Comparison of ENCODE assay signal across 8 mouse cellular contexts in the genomic region with DNA sequence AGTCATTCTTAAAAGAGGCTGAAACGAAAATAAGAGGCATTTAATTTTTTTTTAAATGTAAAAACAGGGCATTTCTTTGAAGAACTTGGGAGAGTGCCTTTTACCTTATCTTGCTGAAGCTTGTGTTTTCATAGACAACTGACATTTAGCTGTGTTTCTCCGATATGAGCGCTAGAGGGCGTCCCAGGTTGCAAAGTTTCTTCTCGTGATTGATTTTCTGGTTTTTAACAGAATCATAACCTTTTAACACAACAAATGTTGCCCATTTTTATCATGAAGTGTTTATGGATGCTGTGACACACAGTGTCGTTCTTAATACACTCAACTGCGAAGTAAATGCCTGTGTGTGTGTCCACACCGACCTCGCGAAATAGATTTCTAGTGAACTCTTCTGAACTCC. TPM values are rescaled to one million over a fixed set of nuclear protein-coding genes. Genes with fewer than 3 reads are reported as not detected.
DNase-seq lines count a peak whose midpoint lies in the region; ATAC-seq lines count a peak whose summit lies in the region.
"Had no signal": no experiment of that assay in that cellular context is flagged by ENCODE, and none has a peak within 500 bp of the region (broad histone marks: within the 10 kb centered on the region; RNA-seq: fewer than 3 reads in every experiment).

No protein-coding gene starts in this region.

- 20% methylated on average over 10 of the region's 10 CpGs for WGBS in liver, embryonic 11.5 days

- H3K9ac ChIP-seq in liver, embryonic 11.5 days (ENCODE audit: low read depth, low read length) = no peak overlapping the region
- H3K9ac ChIP-seq: lung, embryonic 15.5 days had no signal

- no peaks in the 10 kb centered on the region for H3K9me3 ChIP-seq in liver, embryonic 11.5 days (ENCODE audit: control insufficient read depth, low read length)
- H3K9me3 ChIP-seq: lung, embryonic 15.5 days had no signal

- no peak overlapping the region for H3K4me2 ChIP-seq in liver, embryonic 11.5 days
- H3K4me2 ChIP-seq: lung, embryonic 15.5 days had no signal

- intact Hi-C loops in heart, postnatal 10 days (cut with DNase I) = loop anchor here (2.0 kb wide), 1 partner anchor 289 kb away; no protein-coding TSS in a partner anchor

- peak; percentile 43 for DNase-seq in liver
- DNase-seq in liver, embryonic 11.5 days (ENCODE audit: low spot score) = no peak
- peak; percentile 25 for DNase-seq in ES-CJ7 (ENCODE audit: low read depth, low spot score)
- DNase-seq in heart, postnatal 10 days = peak; percentile 9 to 32
- DNase-seq in ovary, postnatal 14 days (ENCODE audit: low spot score) = no peak

- no peaks in the 10 kb centered on the region for H3K36me3 ChIP-seq in liver, embryonic 11.5 days (ENCODE audit: control insufficient read depth, insufficient read depth, low read length)
- H3K36me3 ChIP-seq: lung, embryonic 15.5 days had no signal

- no peak overlapping the region for H3K27ac ChIP-seq in liver, embryonic 11.5 days (ENCODE audit: low read depth, low read length)
- H3K27ac ChIP-seq: lung, embryonic 15.5 days had no signal

- no peaks in the 10 kb centered on the region for H3K4me1 ChIP-seq in liver, embryonic 11.5 days (replicated peaks; ENCODE audit: control insufficient read depth, insufficient read depth, low read length)
- H3K4me1 ChIP-seq: lung, embryonic 15.5 days had no signal

- ATAC-seq in liver, embryonic 11.5 days (replicated peaks; ENCODE audit: low FRiP score) = no peak
- peak; percentile 68 for ATAC-seq in activated CD4-positive, CD25-positive, alpha-beta regulatory T cell, adult 4 months
- ATAC-seq in megakaryocyte, adult 5-6 weeks (ENCODE audit: poor library complexity, severe bottlenecking) = peak; percentile 69; the same call in 1 of the 2 replicates

- H3K27me3 ChIP-seq in liver, embryonic 11.5 days (replicated peaks; ENCODE audit: control insufficient read depth, insufficient read depth, low read length) = no peaks in the 10 kb centered on the region
- H3K27me3 ChIP-seq: lung, embryonic 15.5 days had no signal

- H3K4me3 ChIP-seq in liver, embryonic 11.5 days (ENCODE audit: low read depth, low read length) = no peak overlapping the region
- H3K4me3 ChIP-seq: lung, embryonic 15.5 days had no signal

RNA-seq across cellular contexts. Expression of gene Zpbp, which starts 37.7 kb away (rescaled TPM):
- polyA plus RNA-seq in liver, embryonic 11.5 days (2014; fragmentation: Nextera tagmentation; extraction: Ambion mirVana) = 0.69 and 0.80 TPM in 2 replicates
- under 1 TPM; 0.24 to 0.62 TPM for polyA plus RNA-seq in activated CD4-positive, CD25-positive, alpha-beta regulatory T cell, adult 4 months (2017; shearing (Covaris generic))
- under 1 TPM; 0.37 to 0.48 TPM for total RNA-seq in heart, postnatal 10 days (2021)
- 0.66 and 0.89 TPM in 2 replicates for total RNA-seq in megakaryocyte, adult 5-6 weeks (2015)
- 0.20 and 0.33 TPM in 2 replicates for total RNA-seq in megakaryocyte, adult 5-6 weeks (2017)

RNA-seq across cellular contexts. Expression of gene Spata48, which starts 38.0 kb away (rescaled TPM):
- 0.69 and 0.99 TPM in 2 replicates for polyA plus RNA-seq in liver, embryonic 11.5 days (2014; fragmentation: Nextera tagmentation; extraction: Ambion mirVana)
- polyA plus RNA-seq in activated CD4-positive, CD25-positive, alpha-beta regulatory T cell, adult 4 months (2017; shearing (Covaris generic)) = 1 to 10 TPM in 1 of 2 experiments, under 1 TPM in 1; 0.34 to 1.2 TPM
- 1 to 10 TPM; 1.6 to 1.8 TPM for total RNA-seq in heart, postnatal 10 days (2021)
- 0.89 and 1.6 TPM in 2 replicates for total RNA-seq in megakaryocyte, adult 5-6 weeks (2015)
- total RNA-seq in megakaryocyte, adult 5-6 weeks (2017) = 0.33 and 1.1 TPM in 2 replicates

Comparison
In these comparisons a context has a peak if more than half of its experiments do, and no peak if none do; other contexts are left out.
1. DNase-seq: peak in liver (single experiment), ES-CJ7 (single experiment) and heart, postnatal 10 days (2 of 2); none in liver, embryonic 11.5 days (single experiment) and ovary, postnatal 14 days (single experiment).